Mouse (Mus musculus) layer of hippocampus, postnatal 25 days (tissue): ENCODE results near the gene Cbs. TPM values are rescaled to one million over a fixed set of nuclear protein-coding genes. Genes with fewer than 3 reads are reported as not detected.
A peak's percentile ranks its signal among the peaks of the same experiment; 100 is the strongest.

Source experiments
- DNase-seq, 2 experiments: peaks; one replicate each; pipeline ENCODE4 v3.0.0; 2022; ENCODE audit warnings: mixed read lengths in 2 of 2, low spot score in 1 of 2; ENCODE audit errors: extremely low spot score in 1 of 2
- total RNA-seq, 2 experiments: library from RNA; stranded (reverse); gene quantifications; 2 replicates each; pipeline ENCODE4 v1.2.3; 2021

Cbs gene
- total RNA-seq, 2 experiments from 2014 or later = 56.3 to 58.1 TPM

GRCm38 (mm10) chr17:31594590-31594989, 42.4 kb downstream of the Cbs start:
- DNase-seq = no peak

- no peak for DNase-seq
These were observed 46.2 kb downstream of the Cbs start for GRCm38 (mm10) chr17:31590846-31591245.

GRCm38 (mm10) chr17:31588726-31589125, 48.3 kb downstream of the Cbs start:
- no peak for DNase-seq

- DNase-seq = no peak
These were observed 48.9 kb downstream of the Cbs start for GRCm38 (mm10) chr17:31588115-31588514.

- DNase-seq = no peak
These were observed 53.3 kb downstream of the Cbs start for GRCm38 (mm10) chr17:31583781-31584180.

GRCm38 (mm10) chr17:31583185-31583584, 53.9 kb downstream of the Cbs start:
- no peak for DNase-seq

GRCm38 (mm10) chr17:31580344-31580743, 56.7 kb downstream of the Cbs start:
- DNase-seq = no peak

- DNase-seq = no peak
These were observed 60.5 kb downstream of the Cbs start for GRCm38 (mm10) chr17:31576394-31577175.

GRCm38 (mm10) chr17:31574662-31575061, 62.4 kb downstream of the Cbs start:
- DNase-seq = no peak

- DNase-seq = no peak
These were observed 65.3 kb downstream of the Cbs start for GRCm38 (mm10) chr17:31571689-31572088.

GRCm38 (mm10) chr17:31570321-31570925, 66.6 kb downstream of the Cbs start:
- DNase-seq = no peak

GRCm38 (mm10) chr17:31569756-31570155, 67.3 kb downstream of the Cbs start:
- no peak for DNase-seq

- DNase-seq = no peak
These were observed 70.8 kb downstream of the Cbs start for GRCm38 (mm10) chr17:31566276-31566675.

- DNase-seq = peak; percentile 52 to 60
These were observed 71.6 kb downstream of the Cbs start for GRCm38 (mm10) chr17:31565141-31566056.

GRCm38 (mm10) chr17:31564858-31565140, 72.2 kb downstream of the Cbs start:
- peak in 1 of 2 experiments; percentile 82 for DNase-seq

GRCm38 (mm10) chr17:31564015-31564857, 72.8 kb downstream of the Cbs start, which contains the start of gene Pknox1:
Gene Pknox1 (plus strand): TSS chr17:31564734.
- DNase-seq = peak; percentile 92 to 94

GRCm38 (mm10) chr17:31563632-31564014, 73.4 kb downstream of the Cbs start:
- DNase-seq = peak; percentile 32 to 37

- no peak for DNase-seq
These were observed 77.8 kb downstream of the Cbs start for GRCm38 (mm10) chr17:31559021-31559789.
